Mouse (Mus musculus): Measurements from ENCODE around the gene Rhebl1. TPM values are rescaled to one million over a fixed set of nuclear protein-coding genes. Genes with fewer than 3 reads are reported as not detected.
"Not testable (repeated sequence)": the region's sequence is repeated elsewhere in the genome, so short reads cannot be mapped to it uniquely, and the experiment has no call there.

Rhebl1 gene
- polyA plus RNA-seq (2015; fragmentation: Nextera tagmentation; extraction: Ambion mirVana): 31.7 and 33.0 TPM in 2 replicates

DNA sequence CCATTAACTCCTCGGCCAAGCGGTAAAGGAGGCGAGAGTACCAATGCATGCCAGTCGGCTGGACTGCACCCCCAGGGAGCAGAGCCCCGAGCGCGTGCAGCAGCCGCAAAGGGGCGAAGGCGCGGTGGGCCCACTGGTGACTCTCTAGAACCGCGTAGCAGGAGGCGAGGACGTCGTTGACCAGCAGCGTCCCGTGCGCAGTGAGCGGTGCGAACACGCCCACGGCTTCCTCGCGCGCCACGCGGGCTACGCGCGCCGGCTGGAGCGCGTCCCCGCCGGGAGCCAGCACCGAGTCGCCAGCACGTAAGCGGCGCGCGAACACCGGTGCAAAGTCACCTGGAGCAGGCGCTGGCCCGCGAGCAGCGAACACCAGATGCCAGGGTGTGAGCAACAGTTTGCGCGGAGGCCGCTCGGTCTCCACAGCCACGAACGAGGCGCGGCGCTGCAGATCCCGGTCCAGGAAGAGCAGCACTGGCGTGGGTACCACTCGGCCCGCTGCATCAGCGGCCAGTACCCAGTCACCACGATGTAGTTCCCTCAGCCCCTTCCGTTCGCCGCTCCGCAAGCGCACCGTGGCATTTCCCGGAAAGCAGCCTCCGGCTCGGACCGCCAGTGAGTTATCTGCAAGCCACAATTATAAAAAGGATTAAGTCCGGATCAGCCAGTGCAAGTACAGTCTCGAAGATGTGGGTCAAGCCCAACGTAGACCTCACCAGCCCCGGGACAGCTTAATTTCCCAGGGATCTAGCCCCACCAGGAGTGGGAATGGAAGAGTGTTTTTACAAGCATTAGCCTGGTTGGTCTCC, at the start of gene Rhebl1:
Gene Rhebl1, minus strand, starts transcription at position 601 of the 806 bp plus-strand sequence.
- no peak for ATAC-seq

DNA sequence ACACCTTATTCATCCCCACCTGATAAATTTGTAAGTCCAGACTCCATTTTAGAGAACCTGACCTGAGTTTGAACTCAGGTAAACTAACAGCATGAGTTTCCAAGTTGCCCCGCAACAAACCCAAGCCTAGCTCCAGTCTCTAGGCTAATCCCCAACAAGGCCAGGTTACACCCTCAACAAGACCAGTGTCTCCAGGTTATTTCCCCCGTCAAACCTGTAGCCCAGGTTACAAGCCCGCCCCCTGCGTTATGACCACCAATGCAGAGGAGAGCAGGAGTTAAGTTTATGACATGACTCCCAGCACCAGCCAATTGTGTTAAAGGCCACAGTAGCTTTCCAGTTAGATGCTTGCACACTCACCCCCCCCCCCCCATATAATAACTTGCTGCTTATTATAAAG, 48.8 kb upstream of the Rhebl1 start:
- Histone ChIP-seq H3K4me1 (peaks cover 6% of the 10 kb centered on the region; the same call in 1 of the 2 replicates), H3K36me3 (ENCODE audit: poor library complexity, severe bottlenecking) (peaks cover 7% of the 10 kb centered on the region; the same call in 1 of the 2 replicates), H3K27ac (no peak overlapping the region), H3K9me3 (replicated peaks) (no peaks in the 10 kb centered on the region), H3K27me3 (no peaks in the 10 kb centered on the region), H3K4me3 (no peak overlapping the region), H3K9ac (no peak overlapping the region), H3K4me2 (no peak overlapping the region)
- WGBS: 78% methylated on average over 4 of the region's 4 CpGs
- no peak for ATAC-seq

More for the DNA sequence above, at the start of gene Rhebl1:
- Histone ChIP-seq H3K27ac (no peak within 1 kb of the TSS), H3K27me3 (peaks cover 81% of the 10 kb centered on the region), H3K36me3 (ENCODE audit: poor library complexity, severe bottlenecking) (no peaks in the 10 kb centered on the region), H3K4me2 (peak within 1 kb of the TSS; percentile 90), H3K9ac (peak within 1 kb of the TSS; percentile 57), H3K4me3 (peak within 1 kb of the TSS; percentile 48), H3K9me3 (replicated peaks) (no peaks in the 10 kb centered on the region), H3K4me1 (peaks cover 39% of the 10 kb centered on the region)
- under 1% methylated on average over 77 of the region's 77 CpGs for WGBS

DNA sequence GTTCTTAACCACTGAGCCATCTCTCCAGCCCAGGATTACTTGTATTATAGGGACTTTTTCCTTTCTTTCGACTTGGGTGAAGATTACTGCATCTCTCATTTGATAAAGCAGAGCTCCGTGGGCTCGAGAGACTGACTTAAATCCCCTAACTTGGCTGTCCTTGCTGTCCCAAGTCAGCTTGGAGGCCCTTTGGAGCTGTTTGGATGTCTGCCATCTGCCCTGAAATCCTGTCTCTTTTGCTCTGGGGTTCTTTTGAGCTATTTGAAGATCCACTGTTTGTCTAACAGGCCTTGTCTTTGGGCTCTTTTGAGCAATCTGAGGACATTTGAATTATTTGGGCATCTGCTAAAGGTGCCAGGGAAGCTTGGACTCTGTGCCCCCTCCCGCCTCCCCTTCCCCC, 47.7 kb upstream of the Rhebl1 start:
- no peaks in the 10 kb centered on the region for H3K27me3 ChIP-seq
- WGBS: 86% methylated on average over 4 of the region's 4 CpGs
- H3K9me3 ChIP-seq (replicated peaks): no peaks in the 10 kb centered on the region
- peaks cover 7% of the 10 kb centered on the region; the same call in 1 of the 2 replicates for H3K36me3 ChIP-seq (ENCODE audit: poor library complexity, severe bottlenecking)
- no peak for ATAC-seq
- 0 out of 2 replicates have a peak overlapping the region, but pooled peaks have one; percentile 14 for H3K27ac ChIP-seq
- no peak overlapping the region for H3K4me3 ChIP-seq
- no peak overlapping the region for H3K4me2 ChIP-seq
- H3K9ac ChIP-seq: no peak overlapping the region
- peaks cover 4% of the 10 kb centered on the region; the same call in 1 of the 2 replicates for H3K4me1 ChIP-seq

DNA sequence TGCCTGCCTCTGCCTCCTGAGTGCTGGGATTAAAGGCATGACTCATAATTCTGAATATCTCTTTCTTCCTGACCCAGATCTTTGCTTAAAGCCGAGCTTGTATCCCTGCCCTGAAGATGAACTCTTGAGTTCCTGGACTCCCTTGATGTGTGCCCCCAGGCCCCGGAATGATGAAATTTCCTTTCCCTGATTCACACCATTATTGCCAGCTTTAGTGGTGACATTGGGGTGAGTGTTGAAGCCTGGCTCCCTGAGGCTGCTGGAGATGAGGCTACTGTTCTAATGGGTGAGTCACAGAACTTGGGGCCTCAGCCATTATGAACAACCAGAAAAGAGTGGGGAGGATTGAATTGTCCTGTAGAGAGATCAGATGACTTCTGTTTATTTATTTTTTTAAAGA, 47.2 kb upstream of the Rhebl1 start:
- Histone ChIP-seq H3K27ac (no peak overlapping the region), H3K9me3 (replicated peaks) (no peaks in the 10 kb centered on the region), H3K4me2 (no peak overlapping the region), H3K27me3 (no peaks in the 10 kb centered on the region), H3K9ac (no peak overlapping the region), H3K4me3 (no peak overlapping the region), H3K36me3 (ENCODE audit: poor library complexity, severe bottlenecking) (peaks cover 7% of the 10 kb centered on the region; the same call in 1 of the 2 replicates), H3K4me1 (peaks cover 4% of the 10 kb centered on the region; the same call in 1 of the 2 replicates)
- no peak for ATAC-seq
- 93% methylated on average over 2 of the region's 2 CpGs for WGBS

DNA sequence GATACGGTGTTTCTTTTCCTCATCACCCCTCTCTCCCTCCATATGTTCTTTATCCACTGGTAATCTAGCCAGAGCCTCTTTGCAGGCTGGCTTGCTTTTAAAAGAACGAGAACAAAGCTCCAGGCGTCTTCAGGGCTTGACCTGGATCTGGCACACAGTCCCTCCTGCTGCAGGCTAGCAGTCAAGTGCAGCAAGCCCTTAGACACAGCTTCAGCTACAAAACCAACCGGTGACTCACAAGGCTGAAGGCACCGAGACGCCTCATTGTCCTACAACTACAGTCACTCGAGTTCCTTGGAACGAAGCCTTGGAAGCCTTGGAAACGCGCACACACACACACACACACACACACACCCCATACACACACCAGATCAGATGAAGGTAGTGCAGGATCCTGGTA, 46.5 kb upstream of the Rhebl1 start:
- H3K27ac ChIP-seq: peak overlapping the region; percentile 40; the same call in 1 of the 2 replicates
- 56% methylated on average over 10 of the region's 10 CpGs for WGBS
- no peak for ATAC-seq
- H3K4me1 ChIP-seq: peaks cover 6% of the 10 kb centered on the region
- no peak overlapping the region for H3K4me3 ChIP-seq
- no peaks in the 10 kb centered on the region for H3K9me3 ChIP-seq (replicated peaks)
- H3K27me3 ChIP-seq: no peaks in the 10 kb centered on the region
- H3K36me3 ChIP-seq (ENCODE audit: poor library complexity, severe bottlenecking): peaks cover 7% of the 10 kb centered on the region; the same call in 1 of the 2 replicates
- H3K4me2 ChIP-seq: no peak overlapping the region
- H3K9ac ChIP-seq: peak overlapping the region; percentile 40; the same call in 1 of the 2 replicates

DNA sequence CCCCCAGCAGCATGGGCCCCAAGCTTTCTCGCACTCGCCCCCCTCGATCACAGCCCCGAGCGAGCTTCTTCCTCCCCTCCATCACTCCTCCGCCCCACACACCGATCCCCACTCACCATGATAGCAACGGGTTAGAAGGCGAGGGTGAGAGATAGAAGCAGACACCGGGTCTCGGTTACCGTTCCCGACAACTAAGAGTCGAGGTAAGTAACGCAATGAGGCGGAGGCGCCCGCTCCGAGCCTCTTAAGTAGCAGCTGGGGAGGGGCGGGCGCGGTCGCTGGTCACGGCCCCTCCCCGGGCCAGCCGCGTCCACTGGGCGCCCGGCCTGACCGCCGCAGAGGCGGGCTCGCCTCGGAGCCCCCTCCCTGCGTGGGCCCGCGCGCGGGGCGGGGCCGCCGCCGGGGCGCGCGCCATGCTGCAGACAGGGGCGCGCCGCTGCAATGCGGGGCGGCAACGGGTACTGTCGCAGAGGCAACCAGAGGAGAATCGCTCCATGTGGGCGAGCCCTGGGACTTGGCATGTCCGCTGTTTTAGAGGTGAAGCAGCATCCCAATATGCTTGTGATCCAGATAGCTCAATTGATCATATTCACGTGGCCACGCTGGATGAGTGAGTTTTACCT, 40.0 kb upstream of the Rhebl1 start, which contains the start of gene Tuba1b:
Gene Tuba1b, minus strand, starts transcription at position 349 of the 623 bp plus-strand sequence.
- Histone ChIP-seq H3K4me2 (peak within 1 kb of the TSS; percentile 89), H3K4me1 (peaks cover 28% of the 10 kb centered on the region), H3K27me3 (no peaks in the 10 kb centered on the region), H3K4me3 (peak within 1 kb of the TSS; percentile 73), H3K9ac (peak within 1 kb of the TSS; percentile 94), H3K36me3 (ENCODE audit: poor library complexity, severe bottlenecking) (peaks cover 14% of the 10 kb centered on the region), H3K27ac (peak within 1 kb of the TSS; percentile 99), H3K9me3 (replicated peaks) (no peaks in the 10 kb centered on the region)
- ATAC-seq: peak; percentile 90
- whole genome bisulfite sequencing: under 1% methylated on average over 50 of the region's 58 CpGs

DNA sequence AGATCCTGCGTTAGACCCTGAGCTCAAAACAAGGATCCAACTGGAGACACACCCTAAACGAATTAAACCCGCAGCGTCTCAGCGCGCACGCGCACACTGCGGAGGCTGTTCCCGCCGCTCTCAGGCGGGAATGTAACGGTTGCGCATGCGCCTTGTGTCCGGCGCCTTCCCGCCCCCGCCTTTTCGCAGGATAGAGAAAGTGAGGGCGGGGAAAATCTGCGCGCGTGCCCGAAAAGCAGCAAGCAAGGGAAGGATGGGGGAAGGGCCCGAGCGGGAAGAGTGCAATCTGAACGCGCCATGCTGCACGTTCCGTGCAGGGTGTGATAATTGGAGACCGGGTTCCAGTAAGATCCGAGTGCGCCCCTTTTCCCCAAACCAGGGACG, 39.5 kb upstream of the Rhebl1 start:
- H3K27me3 ChIP-seq: no peaks in the 10 kb centered on the region

DNA sequence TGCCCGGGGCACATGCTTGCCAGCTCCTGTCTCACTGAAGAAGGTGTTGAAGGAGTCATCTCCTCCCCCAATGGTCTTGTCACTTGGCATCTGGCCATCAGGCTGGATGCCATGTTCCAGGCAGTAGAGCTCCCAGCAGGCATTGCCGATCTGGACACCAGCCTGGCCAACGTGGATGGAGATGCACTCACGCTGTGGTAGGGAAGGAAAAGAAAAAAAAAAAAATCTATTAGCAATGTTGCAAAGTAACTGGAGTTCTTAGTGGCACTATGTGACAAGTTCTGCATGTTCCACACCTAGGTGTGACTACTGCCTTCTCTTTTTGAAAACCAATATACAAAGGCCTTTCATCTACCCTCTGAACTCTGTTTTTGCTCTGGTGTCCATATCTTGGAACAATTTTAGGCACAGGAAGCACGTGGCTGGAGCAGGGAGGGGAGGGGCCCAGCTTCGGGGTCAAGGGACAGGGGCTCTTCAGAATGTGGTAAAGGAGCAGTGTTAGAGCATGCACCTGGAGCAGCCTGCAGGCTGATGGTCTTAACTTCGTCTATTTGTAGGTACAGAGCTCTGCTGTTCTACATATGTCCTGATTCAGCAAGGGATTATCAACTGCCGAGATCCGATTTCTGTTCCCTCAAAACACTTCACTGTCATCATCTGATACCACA, 38.8 kb upstream of the Rhebl1 start:
- 12% methylated on average over 8 of the region's 9 CpGs for WGBS
- peak overlapping the region; percentile 89 for H3K4me2 ChIP-seq
- H3K4me1 ChIP-seq: peaks cover 35% of the 10 kb centered on the region
- H3K36me3 ChIP-seq (ENCODE audit: poor library complexity, severe bottlenecking): peaks cover 14% of the 10 kb centered on the region
- 0 out of 2 replicates have a peak, but pooled peaks have one; percentile 5 for ATAC-seq
- peak overlapping the region; percentile 73 for H3K4me3 ChIP-seq
- peak overlapping the region; percentile 99 for H3K27ac ChIP-seq
- not testable (repeated sequence) for H3K9me3 ChIP-seq (replicated peaks); H3K27me3 ChIP-seq
- H3K9ac ChIP-seq: peak overlapping the region; percentile 94

More for the DNA sequence above, 39.5 kb upstream of the Rhebl1 start:
- no peaks in the 10 kb centered on the region for H3K9me3 ChIP-seq (replicated peaks)
- WGBS: 0% methylated on average over 35 of the region's 35 CpGs
- peak; percentile 87 for ATAC-seq
- peak overlapping the region; percentile 94 for H3K9ac ChIP-seq
- H3K4me2 ChIP-seq: peak overlapping the region; percentile 89
- H3K4me1 ChIP-seq: peaks cover 33% of the 10 kb centered on the region
- peaks cover 14% of the 10 kb centered on the region for H3K36me3 ChIP-seq (ENCODE audit: poor library complexity, severe bottlenecking)
- H3K4me3 ChIP-seq: peak overlapping the region; percentile 73
- H3K27ac ChIP-seq: peak overlapping the region; percentile 99

DNA sequence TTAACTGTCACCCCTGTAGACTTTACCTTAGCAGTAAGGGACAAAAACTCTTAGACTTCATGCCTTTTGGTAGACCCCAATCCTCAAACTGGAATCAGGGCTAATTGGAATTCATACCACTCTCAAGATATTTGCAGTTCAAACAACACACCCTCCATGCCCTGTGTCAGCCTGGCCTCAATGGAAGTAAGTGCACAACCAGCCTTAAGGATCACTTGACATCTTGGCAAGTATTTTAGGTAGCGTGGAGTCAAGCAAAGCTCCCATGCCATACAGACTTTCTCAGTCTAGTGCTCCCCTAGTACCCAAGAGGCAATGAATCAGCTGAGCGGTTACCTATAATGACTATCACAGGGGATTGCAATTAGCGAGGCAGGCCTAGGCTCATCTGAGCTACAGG, 36.7 kb upstream of the Rhebl1 start:
- H3K36me3 ChIP-seq (ENCODE audit: poor library complexity, severe bottlenecking): peaks cover 14% of the 10 kb centered on the region
- no peak for ATAC-seq
- no peak overlapping the region for H3K27ac ChIP-seq
- no peaks in the 10 kb centered on the region for H3K9me3 ChIP-seq (replicated peaks)
- H3K4me2 ChIP-seq: peak overlapping the region; percentile 17; the same call in 1 of the 2 replicates
- no peak overlapping the region for H3K4me3 ChIP-seq
- peak overlapping the region; percentile 21; the same call in 1 of the 2 replicates for H3K9ac ChIP-seq
- H3K27me3 ChIP-seq: no peaks in the 10 kb centered on the region
- 62% methylated on average over 3 of the region's 3 CpGs for WGBS
- peaks cover 35% of the 10 kb centered on the region for H3K4me1 ChIP-seq

DNA sequence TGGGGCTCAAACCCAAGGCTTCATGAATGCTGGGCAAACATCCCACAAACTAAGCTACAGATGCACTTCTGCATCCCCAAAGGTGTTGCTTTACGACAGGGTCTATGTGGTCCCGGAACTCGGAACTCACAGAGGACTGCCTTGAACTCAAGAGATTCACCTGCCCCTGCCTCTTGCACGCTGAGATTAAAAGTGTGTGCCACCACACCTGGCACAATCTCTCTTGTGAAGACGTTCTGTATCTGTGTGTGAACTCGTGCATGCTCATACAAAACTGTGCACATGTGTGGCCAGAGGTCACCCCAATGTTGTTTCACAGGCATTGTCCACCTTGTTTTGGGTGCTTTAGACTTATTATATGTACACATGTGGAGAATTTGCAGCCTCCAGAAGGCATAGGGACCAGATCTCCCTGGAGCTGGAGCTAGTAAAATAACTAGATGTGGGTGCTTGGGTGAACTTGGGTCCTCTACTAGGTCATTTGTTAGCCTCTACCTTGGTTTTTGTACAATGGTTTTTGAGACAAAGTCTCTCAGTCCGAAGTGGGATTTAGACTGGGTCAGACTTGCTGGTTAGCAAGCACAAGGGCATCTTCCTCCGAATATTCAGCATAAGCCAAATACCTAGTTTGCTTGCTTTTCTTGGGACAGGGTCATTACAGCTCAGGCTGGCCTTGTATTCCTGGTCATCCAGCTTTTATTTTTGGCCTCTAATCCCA, 35.8 kb upstream of the Rhebl1 start:
- peaks cover 27% of the 10 kb centered on the region for H3K4me1 ChIP-seq
- no peaks in the 10 kb centered on the region for H3K27me3 ChIP-seq
- WGBS: 50% methylated on average over 8 of the region's 8 CpGs
- peaks cover 14% of the 10 kb centered on the region for H3K36me3 ChIP-seq (ENCODE audit: poor library complexity, severe bottlenecking)
- no peak for ATAC-seq
- no peak overlapping the region for H3K4me2 ChIP-seq
- H3K4me3 ChIP-seq: no peak overlapping the region
- H3K9ac ChIP-seq: no peak overlapping the region
- peak overlapping the region; percentile 2; the same call in 1 of the 2 replicates for H3K27ac ChIP-seq
- no peaks in the 10 kb centered on the region for H3K9me3 ChIP-seq (replicated peaks)

DNA sequence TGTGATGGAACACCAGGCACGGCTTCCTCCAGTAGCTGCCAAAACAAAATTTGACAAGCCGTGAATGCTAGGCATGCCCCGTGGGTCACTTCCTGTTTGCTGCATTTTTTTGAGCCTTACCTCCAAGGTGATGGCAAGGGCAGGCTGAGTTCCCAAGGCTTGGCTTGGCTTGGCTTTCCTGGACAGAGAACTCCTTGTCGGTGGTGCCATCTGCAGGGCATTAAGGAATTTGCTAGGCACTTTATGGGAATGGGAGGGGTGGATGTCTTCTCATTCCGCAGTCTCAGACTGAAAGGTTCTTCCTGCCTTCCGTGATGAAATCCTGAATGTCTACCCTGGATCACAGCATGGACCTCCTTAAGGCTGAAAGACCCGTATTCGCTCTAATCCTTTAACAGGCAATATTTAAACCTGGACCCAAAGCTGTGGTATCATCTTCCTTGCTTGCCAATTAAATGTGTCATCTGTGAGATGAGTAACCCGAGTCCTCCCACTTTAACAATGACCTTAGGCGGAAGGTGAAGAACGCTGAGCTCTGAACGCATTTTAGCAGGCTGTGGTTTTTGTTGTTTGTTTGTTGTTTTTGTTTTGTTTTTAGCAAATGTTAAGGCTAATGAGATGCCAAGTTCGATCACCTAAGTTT, 34.4 kb upstream of the Rhebl1 start:
- Histone ChIP-seq H3K36me3 (ENCODE audit: poor library complexity, severe bottlenecking) (peaks cover 14% of the 10 kb centered on the region), H3K9ac (0 out of 2 replicates have a peak overlapping the region, but pooled peaks have one; percentile 30), H3K4me1 (peaks cover 22% of the 10 kb centered on the region), H3K4me3 (no peak overlapping the region), H3K27me3 (no peaks in the 10 kb centered on the region), H3K27ac (peak overlapping the region; percentile 31; the same call in 1 of the 2 replicates), H3K9me3 (replicated peaks) (no peaks in the 10 kb centered on the region), H3K4me2 (no peak overlapping the region)
- 15% methylated on average over 13 of the region's 13 CpGs for WGBS
- 0 out of 2 replicates have a peak, but pooled peaks have one; percentile 57 for ATAC-seq
